Mouse (Mus musculus): ENCODE data around the gene Slc25a3. TPM values are rescaled to one million over a fixed set of nuclear protein-coding genes. Genes with fewer than 3 reads are reported as not detected.

Slc25a3 gene
- polyA plus RNA-seq, 2 experiments, result 190 to 207 TPM

- peaks cover 96% of the 10 kb centered on the region for H3K36me3 ChIP-seq (replicated peaks; ENCODE audit: control insufficient read depth, insufficient read depth, low read depth)
- no peak for TF ChIP-seq CTCF (IDR thresholded peaks at IDR 0.05; ENCODE audit: low read depth)
- no peak for TF ChIP-seq EP300 (IDR thresholded peaks at IDR 0.05; ENCODE audit: low read depth)
- no peaks in the 10 kb centered on the region for H3K27me3 ChIP-seq (ENCODE audit: control insufficient read depth, insufficient read depth, low read length)
- DNase-seq (ENCODE audit: low read depth in 3 of 3, low spot score in 3 of 3), result no peak
- H3K27ac ChIP-seq, result no peak overlapping the region
- H3K9ac ChIP-seq (replicated peaks), result no peak overlapping the region
- no peak for ATAC-seq (ENCODE audit: insufficient read depth)
- no peak overlapping the region for H3K4me2 ChIP-seq (ENCODE audit: low read depth)
- H3K4me3 ChIP-seq (ENCODE audit: insufficient read depth in 1 of 2, low read depth in 2 of 2, low read length in 2 of 2), result no peak overlapping the region
- WGBS (ENCODE audit: insufficient replicate concordance), result 82% methylated on average over 6 of the region's 6 CpGs
- H3K4me1 ChIP-seq (replicated peaks; ENCODE audit: control insufficient read depth in 2 of 2, insufficient read depth in 2 of 2, low read length in 1 of 2), result no peaks in the 10 kb centered on the region
- no peaks in the 10 kb centered on the region for H3K9me3 ChIP-seq (ENCODE audit: control insufficient read depth, low read length)
Observed at GRCm38 (mm10) chr10:91156338-91156737, 32.5 kb upstream of the Slc25a3 start.

GRCm38 (mm10) chr10:91153894-91154503, 30.1 kb upstream of the Slc25a3 start:
- Histone ChIP-seq H3K9ac (replicated peaks) (no peak overlapping the region), H3K27me3 (ENCODE audit: control insufficient read depth, insufficient read depth, low read length) (no peaks in the 10 kb centered on the region), H3K4me3 (ENCODE audit: insufficient read depth in 1 of 2, low read depth in 2 of 2, low read length in 2 of 2) (no peak overlapping the region), H3K9me3 (ENCODE audit: control insufficient read depth, low read length) (no peaks in the 10 kb centered on the region), H3K27ac (no peak overlapping the region), H3K4me2 (ENCODE audit: low read depth) (no peak overlapping the region), H3K36me3 (replicated peaks; ENCODE audit: control insufficient read depth, insufficient read depth, low read depth) (peaks cover 97% of the 10 kb centered on the region), H3K4me1 (replicated peaks; ENCODE audit: control insufficient read depth in 2 of 2, insufficient read depth in 2 of 2, low read length in 1 of 2) (no peaks in the 10 kb centered on the region)
- no peak for TF ChIP-seq CTCF (IDR thresholded peaks at IDR 0.05; ENCODE audit: low read depth)
- no peak for TF ChIP-seq EP300 (IDR thresholded peaks at IDR 0.05; ENCODE audit: low read depth)
- DNase-seq (ENCODE audit: low read depth in 3 of 3, low spot score in 3 of 3), result no peak
- ATAC-seq (ENCODE audit: insufficient read depth), result no peak
- 89% methylated on average over 10 of the region's 10 CpGs for WGBS (ENCODE audit: insufficient replicate concordance)

- H3K27me3 ChIP-seq (ENCODE audit: control insufficient read depth, insufficient read depth, low read length), result no peaks in the 10 kb centered on the region
- H3K4me1 ChIP-seq (replicated peaks; ENCODE audit: control insufficient read depth in 2 of 2, insufficient read depth in 2 of 2, low read length in 1 of 2), result no peaks in the 10 kb centered on the region
- H3K4me3 ChIP-seq (ENCODE audit: insufficient read depth in 1 of 2, low read depth in 2 of 2, low read length in 2 of 2), result no peak overlapping the region
- H3K27ac ChIP-seq, result no peak overlapping the region
- no peak overlapping the region for H3K9ac ChIP-seq (replicated peaks)
- H3K36me3 ChIP-seq (replicated peaks; ENCODE audit: control insufficient read depth, insufficient read depth, low read depth), result peaks cover 52% of the 10 kb centered on the region
- DNase-seq (ENCODE audit: low read depth in 3 of 3, low spot score in 3 of 3) (no peak), ATAC-seq (ENCODE audit: insufficient read depth) (no peak)
- TF ChIP-seq CTCF (IDR thresholded peaks at IDR 0.05; ENCODE audit: low read depth) (no peak), EP300 (IDR thresholded peaks at IDR 0.05; ENCODE audit: low read depth) (no peak)
- no peaks in the 10 kb centered on the region for H3K9me3 ChIP-seq (ENCODE audit: control insufficient read depth, low read length)
- 92% methylated on average over 7 of the region's 7 CpGs for WGBS (ENCODE audit: insufficient replicate concordance)
- no peak overlapping the region for H3K4me2 ChIP-seq (ENCODE audit: low read depth)
Observed at GRCm38 (mm10) chr10:91145413-91145812, 21.6 kb upstream of the Slc25a3 start.

GRCm38 (mm10) chr10:91143313-91144230, 19.7 kb upstream of the Slc25a3 start:
- DNase-seq (ENCODE audit: low read depth in 3 of 3, low spot score in 3 of 3) (no peak), ATAC-seq (ENCODE audit: insufficient read depth) (peak; percentile 27)
- Histone ChIP-seq H3K4me1 (replicated peaks; ENCODE audit: control insufficient read depth in 2 of 2, insufficient read depth in 2 of 2, low read length in 1 of 2) (peaks cover 5 to 9% of the 10 kb centered on the region in 2 experiments; a peak in 2 of 4 replicates), H3K4me2 (ENCODE audit: low read depth) (no peak overlapping the region), H3K9me3 (ENCODE audit: control insufficient read depth, low read length) (no peaks in the 10 kb centered on the region), H3K9ac (replicated peaks) (no peak overlapping the region), H3K4me3 (ENCODE audit: insufficient read depth in 1 of 2, low read depth in 2 of 2, low read length in 2 of 2) (no peak overlapping the region), H3K27ac (no peak overlapping the region), H3K27me3 (ENCODE audit: control insufficient read depth, insufficient read depth, low read length) (no peaks in the 10 kb centered on the region), H3K36me3 (replicated peaks; ENCODE audit: control insufficient read depth, insufficient read depth, low read depth) (peaks cover 33% of the 10 kb centered on the region)
- TF ChIP-seq EP300 (IDR thresholded peaks at IDR 0.05; ENCODE audit: low read depth) (no peak), CTCF (IDR thresholded peaks at IDR 0.05; ENCODE audit: low read depth) (peak; percentile 36; the same call in 1 of the 2 replicates)
- WGBS (ENCODE audit: insufficient replicate concordance), result 43% methylated on average over 18 of the region's 18 CpGs

DNA sequence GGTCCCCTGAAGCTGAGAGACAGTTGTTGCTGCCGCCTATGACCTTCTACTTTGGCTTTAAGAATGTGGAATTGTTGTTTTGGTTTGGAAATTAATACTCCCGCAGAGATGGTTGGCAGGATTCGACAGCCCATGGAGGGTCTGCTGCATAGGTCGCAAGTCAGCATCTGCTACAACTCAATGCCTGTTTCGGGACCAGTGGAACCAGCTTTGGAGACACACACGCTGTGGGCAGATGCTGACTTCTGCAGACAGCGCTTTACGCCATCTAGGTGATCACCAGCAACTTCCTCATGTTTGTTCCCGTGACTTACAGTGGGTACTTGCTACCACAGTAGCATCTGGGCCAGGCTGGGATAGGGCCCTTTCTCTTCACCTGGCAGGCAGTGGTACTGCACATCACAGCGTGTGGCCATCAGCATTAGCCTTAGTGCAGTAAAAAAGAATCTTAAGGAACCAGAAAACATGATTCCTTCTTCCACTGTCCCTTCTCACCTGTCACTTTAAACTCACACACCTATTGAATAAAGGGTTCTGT, 18.9 kb upstream of the Slc25a3 start:
- TF ChIP-seq EP300 (IDR thresholded peaks at IDR 0.05; ENCODE audit: low read depth) (no peak), CTCF (IDR thresholded peaks at IDR 0.05; ENCODE audit: low read depth) (peak; percentile 35)
- ATAC-seq (ENCODE audit: insufficient read depth) (no peak), DNase-seq (ENCODE audit: low read depth in 3 of 3, low spot score in 3 of 3) (no peak)
- Histone ChIP-seq H3K9ac (replicated peaks) (no peak overlapping the region), H3K4me1 (replicated peaks; ENCODE audit: control insufficient read depth in 2 of 2, insufficient read depth in 2 of 2, low read length in 1 of 2) (peaks cover 5 to 13% of the 10 kb centered on the region in 2 experiments; a peak in 2 of 4 replicates), H3K36me3 (replicated peaks; ENCODE audit: control insufficient read depth, insufficient read depth, low read depth) (peaks cover 28% of the 10 kb centered on the region), H3K27ac (no peak overlapping the region), H3K9me3 (ENCODE audit: control insufficient read depth, low read length) (no peaks in the 10 kb centered on the region), H3K4me2 (ENCODE audit: low read depth) (no peak overlapping the region), H3K4me3 (ENCODE audit: insufficient read depth in 1 of 2, low read depth in 2 of 2, low read length in 2 of 2) (no peak overlapping the region), H3K27me3 (ENCODE audit: control insufficient read depth, insufficient read depth, low read length) (no peaks in the 10 kb centered on the region)
- 58% methylated on average over 10 of the region's 10 CpGs for WGBS (ENCODE audit: insufficient replicate concordance)

Data from liver, embryonic 14.5 days (tissue).